Mouse (Mus musculus): ENCODE measurements around the gene Shld2.

The Shld2 gene

DNA sequence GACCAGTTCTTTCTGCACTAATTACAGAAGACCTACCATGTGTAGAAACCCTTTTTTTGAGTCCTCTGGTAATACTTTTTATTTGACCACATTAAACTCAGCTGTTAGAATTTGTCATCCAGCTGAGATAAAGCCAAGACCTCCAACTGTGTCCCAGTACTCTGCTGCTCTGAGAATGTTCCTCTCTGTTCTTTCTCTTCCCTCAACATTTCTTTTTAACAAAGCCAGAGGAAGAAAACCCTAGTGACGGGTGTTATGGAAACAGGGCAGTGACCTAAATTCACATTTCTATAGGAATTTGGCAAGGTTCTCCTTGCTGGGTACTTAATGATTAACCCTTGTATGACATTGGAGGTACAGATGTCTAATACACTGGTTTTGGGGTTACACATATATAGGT lies 29.2 kb upstream of the Shld2 start:
- Histone ChIP-seq H3K36me3 (ENCODE audit: insufficient read depth, low read length) (peaks cover 96% of the 10 kb centered on the region), H3K9me3 (ENCODE audit: low read length) (no peaks in the 10 kb centered on the region), H3K27me3 (ENCODE audit: insufficient read depth, low read length) (no peaks in the 10 kb centered on the region), H3K4me3 (replicated peaks; ENCODE audit: low read length) (no peak overlapping the region), H3K4me1 (replicated peaks; ENCODE audit: low read depth, low read length) (no peaks in the 10 kb centered on the region; the same call in 1 of the 2 replicates)
- no peak for TF ChIP-seq POU5F1 (IDR thresholded peaks at IDR 0.05; ENCODE audit: borderline replicate concordance, low read length)
- no peak for TF ChIP-seq CTCF (conservative IDR thresholded peaks at IDR 0.05; ENCODE audit: low read length)
- TF ChIP-seq NANOG (IDR thresholded peaks at IDR 0.05; ENCODE audit: borderline replicate concordance, low read length), result no peak

DNA sequence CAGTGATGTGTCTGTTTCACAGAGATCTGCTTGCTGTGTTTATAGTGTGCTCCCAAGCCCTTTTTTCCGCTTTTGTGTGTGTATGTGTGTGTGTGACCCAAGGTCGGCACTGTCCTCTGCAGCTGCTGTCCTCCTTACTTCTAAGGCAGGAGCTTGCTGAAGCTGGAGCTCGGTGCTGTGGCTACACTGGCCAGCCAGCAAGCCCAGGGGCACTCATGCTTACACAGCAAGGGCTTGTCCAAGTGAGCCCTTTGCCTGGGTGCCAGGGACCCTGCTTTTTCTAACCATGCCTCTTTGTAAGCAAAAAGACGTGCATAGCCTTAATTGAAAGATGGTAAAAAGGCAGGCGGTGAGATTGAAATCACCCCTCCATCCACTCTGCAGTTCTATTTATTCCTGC lies 22.2 kb upstream of the Shld2 start:
- TF ChIP-seq CTCF (conservative IDR thresholded peaks at IDR 0.05; ENCODE audit: low read length) (no peak), POU5F1 (IDR thresholded peaks at IDR 0.05; ENCODE audit: borderline replicate concordance, low read length) (no peak), NANOG (IDR thresholded peaks at IDR 0.05; ENCODE audit: borderline replicate concordance, low read length) (no peak)
- H3K9me3 ChIP-seq (ENCODE audit: low read length), result no peaks in the 10 kb centered on the region
- H3K27me3 ChIP-seq (ENCODE audit: insufficient read depth, low read length), result no peaks in the 10 kb centered on the region
- peaks cover 97% of the 10 kb centered on the region for H3K36me3 ChIP-seq (ENCODE audit: insufficient read depth, low read length)
- no peak overlapping the region for H3K4me3 ChIP-seq (replicated peaks; ENCODE audit: low read length)
- no peaks in the 10 kb centered on the region; the same call in 1 of the 2 replicates for H3K4me1 ChIP-seq (replicated peaks; ENCODE audit: low read depth, low read length)

DNA sequence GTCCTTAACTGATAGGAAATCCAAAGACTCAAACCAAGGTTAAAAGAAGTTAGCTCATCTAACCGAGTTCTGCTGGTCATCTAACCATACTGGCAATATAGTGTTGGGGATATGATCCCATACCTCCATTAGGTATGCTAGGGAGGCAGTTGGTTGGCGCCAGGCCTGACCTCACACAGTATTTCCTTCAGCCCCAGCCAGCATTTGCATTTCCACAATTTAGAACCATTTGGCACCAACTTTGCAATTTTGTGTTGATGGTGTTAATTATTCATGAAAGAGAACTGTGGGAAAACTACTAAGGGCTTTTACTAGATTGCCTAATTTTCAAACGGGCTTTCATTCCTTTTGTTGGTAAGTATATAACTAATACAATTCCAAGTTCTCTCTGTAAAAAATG lies 21.6 kb upstream of the Shld2 start:
- no peaks in the 10 kb centered on the region for H3K27me3 ChIP-seq (ENCODE audit: insufficient read depth, low read length)
- H3K9me3 ChIP-seq (ENCODE audit: low read length), result no peaks in the 10 kb centered on the region
- no peak for TF ChIP-seq POU5F1 (IDR thresholded peaks at IDR 0.05; ENCODE audit: borderline replicate concordance, low read length)
- no peak for TF ChIP-seq NANOG (IDR thresholded peaks at IDR 0.05; ENCODE audit: borderline replicate concordance, low read length)
- TF ChIP-seq CTCF (conservative IDR thresholded peaks at IDR 0.05; ENCODE audit: low read length), result no peak
- H3K4me1 ChIP-seq (replicated peaks; ENCODE audit: low read depth, low read length), result no peaks in the 10 kb centered on the region; the same call in 1 of the 2 replicates
- H3K4me3 ChIP-seq (replicated peaks; ENCODE audit: low read length), result no peak overlapping the region
- peaks cover 97% of the 10 kb centered on the region for H3K36me3 ChIP-seq (ENCODE audit: insufficient read depth, low read length)

- no peaks in the 10 kb centered on the region for H3K27me3 ChIP-seq (ENCODE audit: insufficient read depth, low read length)
- no peaks in the 10 kb centered on the region for H3K9me3 ChIP-seq (ENCODE audit: low read length)
- no peaks in the 10 kb centered on the region; the same call in 1 of the 2 replicates for H3K4me1 ChIP-seq (replicated peaks; ENCODE audit: low read depth, low read length)
- H3K4me3 ChIP-seq (replicated peaks; ENCODE audit: low read length), result no peak overlapping the region
- H3K36me3 ChIP-seq (ENCODE audit: insufficient read depth, low read length), result peaks cover 97% of the 10 kb centered on the region
- TF ChIP-seq POU5F1 (IDR thresholded peaks at IDR 0.05; ENCODE audit: borderline replicate concordance, low read length), result no peak
- TF ChIP-seq NANOG (IDR thresholded peaks at IDR 0.05; ENCODE audit: borderline replicate concordance, low read length), result no peak
- no peak for TF ChIP-seq CTCF (conservative IDR thresholded peaks at IDR 0.05; ENCODE audit: low read length)
Observed at GRCm38 (mm10) chr14:34330657-34331158, 20.4 kb upstream of the Shld2 start.

- H3K27me3 ChIP-seq (ENCODE audit: insufficient read depth, low read length), result no peaks in the 10 kb centered on the region
- no peak for TF ChIP-seq NANOG (IDR thresholded peaks at IDR 0.05; ENCODE audit: borderline replicate concordance, low read length)
- TF ChIP-seq POU5F1 (IDR thresholded peaks at IDR 0.05; ENCODE audit: borderline replicate concordance, low read length), result no peak
- no peak overlapping the region for H3K4me3 ChIP-seq (replicated peaks; ENCODE audit: low read length)
- no peaks in the 10 kb centered on the region for H3K9me3 ChIP-seq (ENCODE audit: low read length)
- H3K36me3 ChIP-seq (ENCODE audit: insufficient read depth, low read length), result peaks cover 94% of the 10 kb centered on the region
- H3K4me1 ChIP-seq (replicated peaks; ENCODE audit: low read depth, low read length), result peaks cover 18% of the 10 kb centered on the region
Observed at GRCm38 (mm10) chr14:34327618-34328017, 17.3 kb upstream of the Shld2 start.

- H3K4me1 ChIP-seq (replicated peaks; ENCODE audit: low read depth, low read length), result peaks cover 20% of the 10 kb centered on the region
- H3K4me3 ChIP-seq (replicated peaks; ENCODE audit: low read length), result no peak overlapping the region
- peaks cover 86% of the 10 kb centered on the region for H3K36me3 ChIP-seq (ENCODE audit: insufficient read depth, low read length)
- no peaks in the 10 kb centered on the region for H3K27me3 ChIP-seq (ENCODE audit: insufficient read depth, low read length)
- TF ChIP-seq POU5F1 (IDR thresholded peaks at IDR 0.05; ENCODE audit: borderline replicate concordance, low read length), result no peak
- no peaks in the 10 kb centered on the region for H3K9me3 ChIP-seq (ENCODE audit: low read length)
Observed at GRCm38 (mm10) chr14:34326606-34327005, 16.3 kb upstream of the Shld2 start.

DNA sequence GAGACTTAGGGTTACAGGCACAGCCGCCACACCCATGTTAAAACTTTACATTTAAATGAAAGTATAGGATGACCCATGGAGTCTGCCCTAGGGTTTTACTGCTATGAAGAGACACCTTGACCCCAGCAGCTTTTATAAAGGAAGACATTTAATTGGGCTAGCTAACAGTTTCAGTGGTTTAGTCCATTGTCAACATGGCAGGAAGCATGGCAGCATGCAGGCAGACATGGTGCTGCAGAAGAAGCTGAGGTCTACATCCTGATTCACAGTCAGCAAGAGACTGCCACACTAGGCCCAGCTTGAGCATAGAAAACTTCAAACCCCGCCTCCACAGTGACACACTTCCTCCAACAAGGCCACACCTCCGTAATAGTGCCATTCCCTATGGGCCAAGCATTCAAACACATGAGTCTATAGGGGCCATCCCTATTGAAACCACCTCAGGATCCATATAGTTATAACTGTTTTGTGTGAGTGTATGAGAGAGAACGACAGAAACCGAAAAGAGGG lies 13.3 kb upstream of the Shld2 start:
- Histone ChIP-seq H3K9me3 (ENCODE audit: low read length) (no peaks in the 10 kb centered on the region), H3K36me3 (ENCODE audit: insufficient read depth, low read length) (peaks cover 86% of the 10 kb centered on the region), H3K27me3 (ENCODE audit: insufficient read depth, low read length) (no peaks in the 10 kb centered on the region), H3K4me1 (replicated peaks; ENCODE audit: low read depth, low read length) (peaks cover 29% of the 10 kb centered on the region), H3K4me3 (replicated peaks; ENCODE audit: low read length) (peak overlapping the region; percentile 26; the same call in 1 of the 2 replicates)
- TF ChIP-seq POU5F1 (IDR thresholded peaks at IDR 0.05; ENCODE audit: borderline replicate concordance, low read length) (no peak), NANOG (IDR thresholded peaks at IDR 0.05; ENCODE audit: borderline replicate concordance, low read length) (no peak), CTCF (conservative IDR thresholded peaks at IDR 0.05; ENCODE audit: low read length) (no peak)

GRCm38 (mm10) chr14:34318113-34318512 lies 7.8 kb upstream of the Shld2 start:
- Histone ChIP-seq H3K4me3 (replicated peaks; ENCODE audit: low read length) (no peak overlapping the region), H3K27me3 (ENCODE audit: insufficient read depth, low read length) (no peaks in the 10 kb centered on the region), H3K9me3 (ENCODE audit: low read length) (no peaks in the 10 kb centered on the region), H3K4me1 (replicated peaks; ENCODE audit: low read depth, low read length) (peaks cover 64% of the 10 kb centered on the region), H3K36me3 (ENCODE audit: insufficient read depth, low read length) (peaks cover 72% of the 10 kb centered on the region)
- TF ChIP-seq NANOG (IDR thresholded peaks at IDR 0.05; ENCODE audit: borderline replicate concordance, low read length), result no peak

- H3K4me1 ChIP-seq (replicated peaks; ENCODE audit: low read depth, low read length), result peaks cover 64% of the 10 kb centered on the region
- no peaks in the 10 kb centered on the region for H3K9me3 ChIP-seq (ENCODE audit: low read length)
- peaks cover 72% of the 10 kb centered on the region for H3K36me3 ChIP-seq (ENCODE audit: insufficient read depth, low read length)
- H3K27me3 ChIP-seq (ENCODE audit: insufficient read depth, low read length), result no peaks in the 10 kb centered on the region
- TF ChIP-seq CTCF (conservative IDR thresholded peaks at IDR 0.05; ENCODE audit: low read length), result no peak
- TF ChIP-seq NANOG (IDR thresholded peaks at IDR 0.05; ENCODE audit: borderline replicate concordance, low read length), result no peak
- no peak for TF ChIP-seq POU5F1 (IDR thresholded peaks at IDR 0.05; ENCODE audit: borderline replicate concordance, low read length)
- H3K4me3 ChIP-seq (replicated peaks; ENCODE audit: low read length), result peak overlapping the region; percentile 3; the same call in 1 of the 2 replicates
Observed at GRCm38 (mm10) chr14:34317431-34317830, 7.1 kb upstream of the Shld2 start.
